8 mouse cellular contexts compared by ENCODE assay signal in genomic region chr11:109722711-109723110, GRCm38 (mm10). TPM values are rescaled to one million over a fixed set of nuclear protein-coding genes. Genes with fewer than 3 reads are reported as not detected.
A peak's percentile ranks its signal among the peaks of the same experiment; 100 is the strongest.
DNase-seq lines count a peak whose midpoint lies in the region; ATAC-seq and TF ChIP-seq lines count a peak whose summit lies in the region.

No protein-coding gene starts in this region.

- WGBS in kidney, embryonic 15.5 days = 25% methylated on average over 4 of the region's 4 CpGs
- 26% methylated on average over 4 of the region's 4 CpGs for WGBS in thymus, adult 2 months

- peaks cover 28% of the 10 kb centered on the region for H3K79me2 ChIP-seq in myocyte (ENCODE audit: control insufficient read depth, insufficient read depth)

- peak overlapping the region; percentile 69; the same call in 1 of the 2 replicates for H3K4me3 ChIP-seq in layer of hippocampus, adult 2 months
- H3K4me3 ChIP-seq in kidney, embryonic 15.5 days (replicated peaks) = no peak overlapping the region
- H3K4me3 ChIP-seq in myocyte = peak overlapping the region; percentile 59
- no peak overlapping the region for H3K4me3 ChIP-seq in thymus, adult 2 months (ENCODE audit: control insufficient read depth, insufficient read depth, low read length)

- peak; percentile 55 for ATAC-seq in granulocyte monocyte progenitor cell, adult 5-6 weeks (replicated peaks; ENCODE audit: poor library complexity, severe bottlenecking)
- no peak for ATAC-seq in kidney, embryonic 15.5 days (replicated peaks; ENCODE audit: low FRiP score)

- no peak overlapping the region for H3ac ChIP-seq in myocyte (ENCODE audit: control insufficient read depth, insufficient read length)

- peaks cover 23% of the 10 kb centered on the region for H3K4me1 ChIP-seq in kidney, embryonic 15.5 days
- H3K4me1 ChIP-seq in thymus, adult 2 months (replicated peaks; ENCODE audit: control insufficient read depth, insufficient read depth, low read length) = no peaks in the 10 kb centered on the region

- DNase-seq in layer of hippocampus, adult 2 months (ENCODE audit: low spot score in 2 of 2) = no peak
- no peak for DNase-seq in layer of hippocampus, adult 9-11 months
- DNase-seq in cerebellum, postnatal 36 days = no peak
- no peak for DNase-seq in thymus, adult 2 months
- no peak for DNase-seq in left cerebral cortex, adult 18-20 months (ENCODE audit: low spot score in 2 of 2)

- no peak for TF ChIP-seq POLR2A in myocyte (IDR thresholded peaks at IDR 0.05; ENCODE audit: insufficient read length, low read depth)
- TF ChIP-seq POLR2A in thymus, adult 2 months (IDR thresholded peaks at IDR 0.05; ENCODE audit: control insufficient read depth, extremely low read depth, insufficient read depth, low read length, poor library complexity) = no peak

- no peak for TF ChIP-seq CTCF in layer of hippocampus, adult 2 months (conservative IDR thresholded peaks at IDR 0.05)
- TF ChIP-seq CTCF in thymus, adult 2 months (IDR thresholded peaks at IDR 0.05; ENCODE audit: borderline replicate concordance, control insufficient read depth, extremely low read depth, insufficient read depth, low read length, poor library complexity) = no peak

- H3K9me3 ChIP-seq in kidney, embryonic 15.5 days (replicated peaks) = no peaks in the 10 kb centered on the region

- H3K36me3 ChIP-seq in kidney, embryonic 15.5 days = no peaks in the 10 kb centered on the region
- H3K36me3 ChIP-seq in myocyte (ENCODE audit: control insufficient read depth, insufficient read depth) = no peaks in the 10 kb centered on the region
- H3K36me3 ChIP-seq in thymus, adult 2 months (ENCODE audit: control insufficient read depth, insufficient read depth, low read length) = no peaks in the 10 kb centered on the region

- peak overlapping the region; percentile 98 for H3K4me2 ChIP-seq in kidney, embryonic 15.5 days
- H3K4me2 ChIP-seq in myocyte (ENCODE audit: low read depth) = peak overlapping the region; percentile 87

- peak overlapping the region; percentile 85 for H3K27ac ChIP-seq in layer of hippocampus, adult 2 months
- 0 out of 2 replicates have a peak overlapping the region, but pooled peaks have one; percentile 1 for H3K27ac ChIP-seq in kidney, embryonic 15.5 days
- no peak overlapping the region for H3K27ac ChIP-seq in thymus, adult 2 months (ENCODE audit: control insufficient read depth, insufficient read depth, low read length)

- H3K9ac ChIP-seq in kidney, embryonic 15.5 days = no peak overlapping the region

- H3K27me3 ChIP-seq in kidney, embryonic 15.5 days = peaks cover 30% of the 10 kb centered on the region
- H3K27me3 ChIP-seq in myocyte (ENCODE audit: control insufficient read depth, insufficient read depth, insufficient read length) = no peaks in the 10 kb centered on the region
- peaks cover 14% of the 10 kb centered on the region; the same call in 1 of the 2 replicates for H3K27me3 ChIP-seq in thymus, adult 2 months (ENCODE audit: control insufficient read depth, insufficient read depth, low read length)

TF ChIP-seq in myocyte, 11 proteins besides CTCF, POLR2A, EP300 and RAD21:
- TF ChIP-seq POLR2AphosphoS2 (IDR thresholded peaks at IDR 0.05; ENCODE audit: insufficient read length, low read depth) (no peak), TCF3 (IDR thresholded peaks at IDR 0.05; ENCODE audit: insufficient read length, low read depth) (no peak), USF1 (IDR thresholded peaks at IDR 0.05; ENCODE audit: low read depth) (peak; percentile 28), MYOG (IDR thresholded peaks at IDR 0.05; ENCODE audit: control insufficient read depth in 1 of 3, insufficient read depth in 1 of 3, insufficient read length in 2 of 3, low read depth in 2 of 3) (no peak), E2F4 (IDR thresholded peaks at IDR 0.05; ENCODE audit: insufficient read depth) (no peak), TCF12 (IDR thresholded peaks at IDR 0.05; ENCODE audit: insufficient read depth, poor library complexity, severe bottlenecking) (no peak)

RNA-seq across cellular contexts. Expression of gene Fam20a, which starts 0.6 kb away (rescaled TPM):
- total RNA-seq in layer of hippocampus, adult 2 months (2021) = 10 to 100 TPM; 13.6 to 16.1 TPM
- total RNA-seq in granulocyte monocyte progenitor cell, adult 5-6 weeks (2014; fragmentation: Nextera tagmentation) = not detected in 2 replicates
- not detected in 2 replicates for total RNA-seq in granulocyte monocyte progenitor cell, adult 5-6 weeks (2017)
- 2.3 and 2.5 TPM in 2 replicates for polyA plus RNA-seq in kidney, embryonic 15.5 days (2015; fragmentation: Nextera tagmentation; extraction: Ambion mirVana)
- 72.4 TPM for polyA plus RNA-seq in myocyte (2012; fragmentation: generic; extraction: Trizol)
- 2.8 and 3.2 TPM in 2 replicates for polyA plus RNA-seq in thymus, adult 2 months (2012; rRNA removed)
- 10 to 100 TPM; 10.6 to 12.2 TPM for total RNA-seq in left cerebral cortex, adult 18-20 months (2021)

Comparison
In these comparisons a context has a peak if more than half of its experiments do, and no peak if none do; other contexts are left out.
1. H3K4me3 ChIP-seq: peak in layer of hippocampus, adult 2 months (single experiment) and myocyte (single experiment); none in kidney, embryonic 15.5 days (single experiment) and thymus, adult 2 months (single experiment).
2. RNA of gene Fam20a, which starts 0.6 kb away (total RNA-seq): 13.6 to 16.1 TPM in layer of hippocampus, adult 2 months and 10.6 to 12.2 TPM in left cerebral cortex, adult 18-20 months; not detected in granulocyte monocyte progenitor cell, adult 5-6 weeks; every median in the first group is over 10 times any median in the second.